Mouse (Mus musculus) heart, embryonic 15.5 days (tissue): ENCODE measurements around the gene Srp9. TPM values are rescaled to one million over a fixed set of nuclear protein-coding genes. Genes with fewer than 3 reads are reported as not detected.

Source experiments
- ATAC-seq: fragments of 200-750 bp; cut with Nextera tagmentation; replicated peaks from 2 replicates; pipeline ENCODE4 v1.8.0; 2017; ENCODE audit warnings: low read depth, moderate TSS enrichment; ENCODE audit not compliant: insufficient number of reproducible peaks, insufficient read depth, low FRiP score
- H3K27ac ChIP-seq: fragments of 300-500 bp; sonication (generic); 2 replicates; pipeline ENCODE4 v1.5.1; 2015; ENCODE audit warnings: mild to moderate bottlenecking, inconsistent platforms
- H3K27me3 ChIP-seq: fragments of 300-500 bp; sonication (generic); 2 replicates; pipeline ENCODE4 v1.6.1; 2015; ENCODE audit warnings: inconsistent platforms
- H3K36me3 ChIP-seq: fragments of 300-500 bp; sonication (generic); 2 replicates; pipeline ENCODE4 v1.6.1; 2015; ENCODE audit warnings: mild to moderate bottlenecking, inconsistent platforms
- H3K4me1 ChIP-seq: fragments of 300-500 bp; sonication (generic); replicated peaks from 2 replicates; pipeline ENCODE4 v1.6.1; 2015; ENCODE audit warnings: inconsistent platforms
- H3K4me2 ChIP-seq: fragments of 300-500 bp; sonication (generic); 2 replicates; pipeline ENCODE4 v1.6.1; 2015; ENCODE audit warnings: inconsistent platforms, mild to moderate bottlenecking, moderate library complexity
- H3K4me3 ChIP-seq: fragments of 300-500 bp; sonication (generic); 2 replicates; pipeline ENCODE4 v1.5.1; 2015; ENCODE audit warnings: mild to moderate bottlenecking, inconsistent platforms
- H3K9ac ChIP-seq: fragments of 300-500 bp; sonication (generic); 2 replicates; pipeline ENCODE4 v1.6.1; 2015; ENCODE audit warnings: mild to moderate bottlenecking, inconsistent platforms
- H3K9me3 ChIP-seq: fragments of 300-500 bp; sonication (generic); replicated peaks from 2 replicates; pipeline ENCODE4 v1.6.1; 2016; ENCODE audit warnings: inconsistent platforms
- WGBS: fragments of 180-500 bp; shearing (Covaris S2); methylation state at CpG from one replicate; pipeline ENCODE4 v1.1.7; 2015; ENCODE audit warnings: mixed read lengths; 5-methylcytosine and 5-hydroxymethylcytosine counted together
- polyA plus RNA-seq: library from polyadenylated mRNA; unstranded; fragments of >200 nt; fragmentation: Nextera tagmentation; extraction: Ambion mirVana; gene quantifications from 2 replicates; pipeline ENCODE4 v1.2.1, GENCODE M21; 2015

Srp9 gene
- polyA plus RNA-seq, 1 experiment from 2014 or later = 109 TPM

GRCm38 (mm10) chr1:182091746-182092412 lies 32.7 kb upstream of the Srp9 start:
- H3K36me3 ChIP-seq = no peaks in the 10 kb centered on the region
- no peaks in the 10 kb centered on the region for H3K9me3 ChIP-seq
- H3K4me3 ChIP-seq = no peak overlapping the region
- WGBS = 88% methylated on average over 13 of the region's 13 CpGs
- H3K4me1 ChIP-seq = peaks cover 60% of the 10 kb centered on the region
- H3K27ac ChIP-seq = no peak overlapping the region; the same call in 1 of the 2 replicates
- no peaks in the 10 kb centered on the region for H3K27me3 ChIP-seq
- no peak overlapping the region for H3K9ac ChIP-seq
- no peak for ATAC-seq
- no peak overlapping the region for H3K4me2 ChIP-seq

GRCm38 (mm10) chr1:182092413-182092800 lies 32.1 kb upstream of the Srp9 start:
- ATAC-seq = no peak
- WGBS = 75% methylated on average over 5 of the region's 5 CpGs

DNA sequence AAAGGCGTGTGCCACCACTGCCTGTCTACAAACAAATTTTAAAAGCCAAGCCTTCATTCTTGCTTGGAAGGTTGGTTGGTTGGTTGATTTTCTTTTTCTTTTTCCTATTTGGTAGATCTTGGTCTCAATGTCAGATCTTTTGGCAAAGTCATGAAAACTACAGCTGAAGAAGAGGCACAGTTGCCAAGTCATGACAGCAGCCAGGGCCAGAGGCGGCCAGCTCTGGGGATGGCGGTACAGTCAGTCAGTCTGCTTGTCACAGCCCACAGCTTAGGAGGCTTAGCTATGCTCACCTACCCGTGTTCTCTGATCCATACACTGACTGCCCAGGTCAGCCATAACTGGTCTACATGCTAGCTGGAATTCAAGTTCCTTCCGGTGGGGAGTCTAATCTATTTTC lies 31.1 kb upstream of the Srp9 start:
- no peak for ATAC-seq
- Histone ChIP-seq H3K36me3 (no peaks in the 10 kb centered on the region), H3K27ac (no peak overlapping the region), H3K4me1 (peaks cover 45% of the 10 kb centered on the region), H3K9me3 (no peaks in the 10 kb centered on the region), H3K9ac (no peak overlapping the region), H3K27me3 (no peaks in the 10 kb centered on the region), H3K4me2 (no peak overlapping the region), H3K4me3 (no peak overlapping the region)
- WGBS = 84% methylated on average over 5 of the region's 5 CpGs

More at GRCm38 (mm10) chr1:182092413-182092800, 32.1 kb upstream of the Srp9 start:
- Histone ChIP-seq H3K9me3 (no peaks in the 10 kb centered on the region), H3K4me1 (peaks cover 54% of the 10 kb centered on the region), H3K36me3 (no peaks in the 10 kb centered on the region), H3K27ac (no peak overlapping the region; the same call in 1 of the 2 replicates), H3K9ac (no peak overlapping the region), H3K4me3 (no peak overlapping the region), H3K4me2 (no peak overlapping the region), H3K27me3 (no peaks in the 10 kb centered on the region)

DNA sequence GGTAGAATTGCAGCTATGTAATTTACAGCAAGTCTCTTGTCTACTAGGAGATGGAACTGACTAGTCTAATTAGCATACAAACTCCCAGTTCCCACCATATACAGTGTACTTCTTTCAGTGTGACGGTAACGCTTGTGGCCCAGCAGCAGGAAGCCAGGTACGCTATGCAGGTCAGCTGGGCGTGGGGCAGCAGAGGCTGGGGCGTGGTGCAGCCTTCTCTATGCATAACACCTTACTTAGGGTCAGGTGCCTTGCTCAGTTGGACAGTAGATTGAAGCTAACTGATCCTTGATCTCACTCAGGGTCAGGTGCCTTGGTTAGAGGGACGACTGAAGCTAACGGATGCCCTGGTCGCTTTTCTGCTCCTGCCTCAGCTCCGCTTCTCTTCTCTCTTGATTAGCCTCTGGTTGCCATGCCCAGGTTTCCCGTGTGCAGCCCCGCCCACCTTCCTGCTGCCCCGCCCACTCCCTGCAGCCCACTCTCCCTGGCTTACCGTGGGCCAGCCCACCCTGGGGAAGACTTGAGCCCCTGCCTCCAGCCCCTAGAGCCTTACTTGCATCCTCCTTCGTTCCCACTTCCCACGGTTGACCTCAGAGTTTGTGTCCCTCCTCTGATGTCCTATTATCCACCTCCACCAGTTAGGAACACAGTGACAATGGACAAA lies 29.9 kb upstream of the Srp9 start:
- H3K4me3 ChIP-seq = no peak overlapping the region
- no peaks in the 10 kb centered on the region for H3K36me3 ChIP-seq
- H3K27ac ChIP-seq = no peak overlapping the region
- ATAC-seq = no peak
- no peaks in the 10 kb centered on the region for H3K27me3 ChIP-seq
- H3K4me1 ChIP-seq = peaks cover 36% of the 10 kb centered on the region
- 44% methylated on average over 15 of the region's 15 CpGs for WGBS
- no peaks in the 10 kb centered on the region for H3K9me3 ChIP-seq
- no peak overlapping the region for H3K9ac ChIP-seq
- H3K4me2 ChIP-seq = peak overlapping the region; percentile 38

DNA sequence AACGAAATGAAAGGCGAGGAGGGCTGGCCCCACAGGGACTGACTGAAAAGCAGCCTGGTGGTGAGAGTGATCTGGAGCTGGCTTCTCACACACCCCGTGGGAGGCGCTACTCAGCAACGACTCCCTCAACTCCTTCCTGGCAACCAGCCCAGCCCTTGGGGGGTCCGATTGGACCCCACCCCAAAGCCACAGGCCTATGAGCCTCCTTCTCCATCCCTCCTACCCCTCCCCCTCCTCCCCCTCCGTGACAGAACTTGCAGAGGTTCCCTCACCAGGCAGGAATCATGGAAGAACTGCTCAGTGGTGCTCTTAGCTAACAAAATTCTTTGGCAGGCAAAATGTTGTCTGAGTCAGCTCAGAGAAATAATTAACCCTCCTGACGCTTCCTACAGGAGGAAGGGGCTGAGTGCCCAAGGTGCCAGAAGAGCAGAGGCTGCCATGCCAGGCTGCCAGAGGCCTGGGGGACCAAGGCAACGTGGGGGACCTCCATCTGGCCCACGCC lies 29.2 kb upstream of the Srp9 start:
- ATAC-seq = no peak
- peak overlapping the region; percentile 53 for H3K27ac ChIP-seq
- H3K4me3 ChIP-seq = no peak overlapping the region
- H3K36me3 ChIP-seq = no peaks in the 10 kb centered on the region
- no peaks in the 10 kb centered on the region for H3K9me3 ChIP-seq
- H3K27me3 ChIP-seq = no peaks in the 10 kb centered on the region
- 25% methylated on average over 10 of the region's 10 CpGs for WGBS
- H3K4me2 ChIP-seq = peak overlapping the region; percentile 38
- H3K4me1 ChIP-seq = peaks cover 29% of the 10 kb centered on the region
- H3K9ac ChIP-seq = no peak overlapping the region

DNA sequence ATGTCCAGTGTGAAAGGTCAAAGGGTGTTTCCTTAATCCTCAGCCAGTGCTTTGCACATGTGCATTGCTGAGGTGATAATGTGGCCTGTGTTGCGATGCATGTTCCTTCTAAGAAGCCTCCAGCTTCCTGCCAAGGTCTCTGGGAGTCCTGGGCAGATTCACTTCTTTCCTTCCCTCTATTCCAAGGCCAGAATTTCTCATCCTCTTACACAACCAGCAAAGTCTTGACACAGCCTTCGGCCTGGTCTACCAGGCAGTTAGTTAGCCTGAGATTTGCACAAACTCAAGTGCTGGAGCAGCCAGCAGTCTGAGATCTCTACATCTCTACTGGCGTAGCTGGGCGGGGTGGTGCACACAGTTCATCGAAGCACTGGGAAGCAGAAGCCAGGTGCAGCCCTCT lies 27.8 kb upstream of the Srp9 start:
- H3K4me1 ChIP-seq = peaks cover 22% of the 10 kb centered on the region
- 73% methylated on average over 5 of the region's 5 CpGs for WGBS
- H3K36me3 ChIP-seq = no peaks in the 10 kb centered on the region
- H3K9ac ChIP-seq = no peak overlapping the region
- H3K4me2 ChIP-seq = no peak overlapping the region
- H3K9me3 ChIP-seq = no peaks in the 10 kb centered on the region
- no peak for ATAC-seq
- no peak overlapping the region for H3K27ac ChIP-seq
- H3K27me3 ChIP-seq = no peaks in the 10 kb centered on the region
- no peak overlapping the region for H3K4me3 ChIP-seq

- Histone ChIP-seq H3K4me3 (no peak overlapping the region), H3K27me3 (no peaks in the 10 kb centered on the region), H3K9ac (no peak overlapping the region), H3K36me3 (no peaks in the 10 kb centered on the region), H3K4me1 (peaks cover 33% of the 10 kb centered on the region), H3K4me2 (no peak overlapping the region), H3K27ac (no peak overlapping the region), H3K9me3 (no peaks in the 10 kb centered on the region)
- WGBS = 39% methylated on average over 5 of the region's 5 CpGs
- ATAC-seq = no peak
Measured at GRCm38 (mm10) chr1:182099062-182099461, 25.5 kb upstream of the Srp9 start.

GRCm38 (mm10) chr1:182100403-182100802 lies 24.1 kb upstream of the Srp9 start:
- Histone ChIP-seq H3K9me3 (no peaks in the 10 kb centered on the region), H3K27me3 (no peaks in the 10 kb centered on the region), H3K36me3 (no peaks in the 10 kb centered on the region), H3K9ac (no peak overlapping the region), H3K4me2 (no peak overlapping the region), H3K4me3 (no peak overlapping the region), H3K27ac (no peak overlapping the region), H3K4me1 (peaks cover 24% of the 10 kb centered on the region)
- WGBS = 52% methylated on average over 3 of the region's 3 CpGs
- no peak for ATAC-seq

DNA sequence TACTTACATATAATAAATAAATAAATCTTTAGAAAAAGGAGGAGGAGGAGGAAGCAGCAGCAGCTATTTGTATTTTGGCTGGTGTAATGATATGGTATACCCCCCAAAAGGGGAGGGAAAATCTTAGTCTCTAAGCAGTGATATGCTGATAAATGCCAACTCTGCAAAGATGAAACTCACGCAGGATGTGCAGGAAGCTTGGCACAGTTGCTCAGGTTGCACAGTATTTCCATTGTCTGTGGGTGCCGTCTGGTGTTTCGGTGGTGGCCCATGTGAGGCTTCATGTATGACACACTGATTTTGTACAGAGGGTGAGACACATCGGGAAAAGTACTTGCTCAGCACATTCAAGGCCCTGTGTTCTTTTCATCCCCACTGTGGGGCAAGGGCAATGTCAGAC lies 23.1 kb upstream of the Srp9 start:
- 66% methylated on average over 4 of the region's 4 CpGs for WGBS
- no peak overlapping the region for H3K27ac ChIP-seq
- H3K27me3 ChIP-seq = no peaks in the 10 kb centered on the region
- H3K9ac ChIP-seq = no peak overlapping the region
- H3K4me2 ChIP-seq = no peak overlapping the region
- peaks cover 25% of the 10 kb centered on the region for H3K4me1 ChIP-seq
- H3K36me3 ChIP-seq = no peaks in the 10 kb centered on the region
- H3K4me3 ChIP-seq = no peak overlapping the region
- H3K9me3 ChIP-seq = no peaks in the 10 kb centered on the region
- ATAC-seq = no peak

GRCm38 (mm10) chr1:182102706-182103105 lies 21.8 kb upstream of the Srp9 start:
- Histone ChIP-seq H3K27ac (no peak overlapping the region), H3K4me1 (peaks cover 29% of the 10 kb centered on the region), H3K4me2 (no peak overlapping the region), H3K9ac (no peak overlapping the region), H3K4me3 (no peak overlapping the region), H3K36me3 (no peaks in the 10 kb centered on the region), H3K9me3 (no peaks in the 10 kb centered on the region), H3K27me3 (no peaks in the 10 kb centered on the region)
- no peak for ATAC-seq

- 87% methylated on average over 11 of the region's 11 CpGs for WGBS
- H3K4me1 ChIP-seq = peaks cover 32% of the 10 kb centered on the region
Measured at GRCm38 (mm10) chr1:182103436-182103835, 21.1 kb upstream of the Srp9 start.

DNA sequence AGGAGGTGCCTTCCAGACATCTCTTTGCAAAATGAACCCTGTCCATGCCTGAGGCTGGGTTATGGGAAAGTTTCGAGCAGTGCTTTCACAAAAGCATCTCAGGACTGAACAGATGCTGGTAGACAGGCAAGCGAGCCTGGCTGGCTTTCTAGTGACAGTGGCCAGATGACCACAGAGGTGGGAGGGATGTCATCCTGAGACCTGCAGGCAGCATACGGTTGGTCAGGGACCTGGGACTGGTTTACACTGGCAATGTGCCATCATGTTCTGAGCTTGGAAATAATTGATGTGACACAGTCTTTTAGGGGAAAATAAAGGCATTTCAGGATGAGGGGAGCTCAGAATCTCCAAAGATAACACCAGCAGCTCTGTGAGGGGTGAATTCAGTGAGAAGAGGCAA lies 19.5 kb upstream of the Srp9 start:
- no peak overlapping the region for H3K9ac ChIP-seq
- H3K27me3 ChIP-seq = no peaks in the 10 kb centered on the region
- peaks cover 30% of the 10 kb centered on the region for H3K4me1 ChIP-seq
- no peak overlapping the region for H3K27ac ChIP-seq
- H3K36me3 ChIP-seq = no peaks in the 10 kb centered on the region
- ATAC-seq = no peak
- WGBS = 34% methylated on average over 3 of the region's 3 CpGs
- H3K4me3 ChIP-seq = no peak overlapping the region
- H3K4me2 ChIP-seq = no peak overlapping the region
- no peaks in the 10 kb centered on the region for H3K9me3 ChIP-seq

More at GRCm38 (mm10) chr1:182103436-182103835, 21.1 kb upstream of the Srp9 start:
- Histone ChIP-seq H3K4me2 (no peak overlapping the region), H3K4me3 (no peak overlapping the region), H3K27me3 (no peaks in the 10 kb centered on the region), H3K36me3 (no peaks in the 10 kb centered on the region), H3K9me3 (no peaks in the 10 kb centered on the region), H3K27ac (no peak overlapping the region), H3K9ac (no peak overlapping the region)
- no peak for ATAC-seq
